Mouse (Mus musculus) MEL-GATA-1-ER (cell line): ENCODE measurements around the gene Tcte1.

Experiments
- DNase-seq: peaks from one replicate; pipeline ENCODE4 v3.0.0-alpha.2; 2012; ENCODE audit warnings: low read depth; ENCODE audit errors: extremely low read depth

The Tcte1 gene

GRCm38 (mm10) chr17:45584096-45584896, 61.1 kb downstream of the Tcte1 start:
- no peak for DNase-seq

- no peak for DNase-seq
These were observed 61.9 kb downstream of the Tcte1 start for GRCm38 (mm10) chr17:45584939-45585678.

GRCm38 (mm10) chr17:45585725-45586448, 62.7 kb downstream of the Tcte1 start:
- DNase-seq = no peak

- no peak for DNase-seq
These were observed 63.2 kb downstream of the Tcte1 start for GRCm38 (mm10) chr17:45586449-45586837.

- DNase-seq = no peak
These were observed 65.1 kb downstream of the Tcte1 start for GRCm38 (mm10) chr17:45588370-45588769.

GRCm38 (mm10) chr17:45589236-45589635, 66.0 kb downstream of the Tcte1 start:
- DNase-seq = no peak

GRCm38 (mm10) chr17:45589844-45590243, 66.6 kb downstream of the Tcte1 start:
- DNase-seq = no peak

- no peak for DNase-seq
These were observed 67.2 kb downstream of the Tcte1 start for GRCm38 (mm10) chr17:45590410-45590809.

- no peak for DNase-seq
These were observed 68.7 kb downstream of the Tcte1 start for GRCm38 (mm10) chr17:45591701-45592605.
